Mouse (Mus musculus): ENCODE results near the gene Dnm3. TPM values are rescaled to one million over a fixed set of nuclear protein-coding genes. Genes with fewer than 3 reads are reported as not detected.

Dnm3 gene
- polyA plus RNA-seq, 1 experiment, result 3.0 TPM

- Histone ChIP-seq H3K79me2 (ENCODE audit: control insufficient read depth, insufficient read depth) (no peaks in the 10 kb centered on the region), H3K27me3 (ENCODE audit: control insufficient read depth, insufficient read depth, insufficient read length) (no peaks in the 10 kb centered on the region), H3K36me3 (ENCODE audit: control insufficient read depth, insufficient read depth) (no peaks in the 10 kb centered on the region), H3ac (ENCODE audit: control insufficient read depth, insufficient read length) (no peak overlapping the region), H3K4me3 (no peak overlapping the region), H3K4me2 (ENCODE audit: low read depth) (no peak overlapping the region)
- TF ChIP-seq TCF3 (IDR thresholded peaks at IDR 0.05; ENCODE audit: insufficient read length, low read depth), result no peak
- no peak for TF ChIP-seq MYOG (IDR thresholded peaks at IDR 0.05; ENCODE audit: control insufficient read depth in 1 of 3, insufficient read depth in 1 of 3, insufficient read length in 2 of 3, low read depth in 2 of 3)
- no peak for TF ChIP-seq CEBPB (IDR thresholded peaks at IDR 0.05; ENCODE audit: insufficient read depth, poor library complexity, severe bottlenecking)
- TF ChIP-seq MYOD1 (IDR thresholded peaks at IDR 0.05; ENCODE audit: control insufficient read depth in 1 of 3, insufficient read length in 2 of 3, low read depth in 2 of 3), result no peak
- no peak for TF ChIP-seq USF1 (IDR thresholded peaks at IDR 0.05; ENCODE audit: low read depth)
- TF ChIP-seq SRF (IDR thresholded peaks at IDR 0.05; ENCODE audit: control insufficient read depth, insufficient read length, low read depth), result no peak
- TF ChIP-seq E2F4 (IDR thresholded peaks at IDR 0.05; ENCODE audit: insufficient read depth), result no peak
- TF ChIP-seq MAX (IDR thresholded peaks at IDR 0.05; ENCODE audit: low read depth), result no peak
- no peak for TF ChIP-seq POLR2A (IDR thresholded peaks at IDR 0.05; ENCODE audit: insufficient read length, low read depth)
- TF ChIP-seq REST (IDR thresholded peaks at IDR 0.05; ENCODE audit: insufficient read depth, insufficient read length), result no peak
Observed at GRCm38 (mm10) chr1:162107011-162107606, 370.7 kb downstream of the Dnm3 start.

DNA sequence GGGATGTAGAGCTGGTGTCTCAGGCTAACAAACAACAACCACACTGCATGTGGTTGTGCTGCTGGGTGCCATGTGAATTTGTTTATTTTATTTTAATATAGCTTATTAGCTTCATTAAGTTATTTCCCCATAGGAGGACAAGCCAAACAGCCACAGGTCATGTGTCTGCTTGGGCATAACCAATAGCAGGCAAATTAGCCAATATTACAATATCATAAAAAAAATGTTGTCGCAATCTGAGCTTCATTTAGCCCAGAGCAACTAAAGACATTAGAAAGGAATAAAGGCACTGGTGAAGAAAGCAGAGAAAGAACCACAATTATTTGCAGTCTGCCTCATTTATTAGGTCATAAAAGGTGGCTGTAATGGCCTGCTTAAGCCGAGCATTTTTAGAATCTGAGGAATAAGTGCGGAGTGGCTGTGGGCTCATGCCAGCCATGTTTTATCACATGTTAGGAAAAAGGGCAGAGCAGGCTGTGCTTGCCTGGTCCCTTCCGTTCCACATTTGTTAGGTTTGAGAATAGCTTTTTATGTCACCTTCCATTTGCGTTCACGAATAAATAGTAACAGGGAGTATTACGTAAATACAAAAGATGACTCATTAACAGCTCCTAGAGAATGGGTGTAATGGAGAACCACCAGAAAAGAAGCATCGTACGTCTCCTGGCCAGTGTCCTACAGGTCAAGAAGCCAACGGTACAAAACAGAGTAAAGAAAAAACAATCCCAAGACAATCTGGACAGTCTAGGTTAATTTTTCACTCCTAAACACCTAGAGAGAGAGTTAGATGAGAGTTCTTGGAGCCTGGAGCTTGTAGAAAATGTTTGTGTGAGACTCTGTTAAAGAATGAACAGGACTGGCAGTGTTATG lies 376.6 kb downstream of the Dnm3 start:
- Histone ChIP-seq H3K4me2 (ENCODE audit: low read depth) (peak overlapping the region; percentile 45), H3K27me3 (ENCODE audit: control insufficient read depth, insufficient read depth, insufficient read length) (no peaks in the 10 kb centered on the region), H3K4me3 (no peak overlapping the region), H3K36me3 (ENCODE audit: control insufficient read depth, insufficient read depth) (no peaks in the 10 kb centered on the region), H3K79me2 (ENCODE audit: control insufficient read depth, insufficient read depth) (no peaks in the 10 kb centered on the region), H3ac (ENCODE audit: control insufficient read depth, insufficient read length) (no peak overlapping the region)
- peak in 1 of 3 experiments; percentile 18 for TF ChIP-seq MYOD1 (IDR thresholded peaks at IDR 0.05; ENCODE audit: control insufficient read depth in 1 of 3, insufficient read length in 2 of 3, low read depth in 2 of 3)
- no peak for TF ChIP-seq POLR2AphosphoS2 (IDR thresholded peaks at IDR 0.05; ENCODE audit: insufficient read length, low read depth)
- TF ChIP-seq CEBPB (IDR thresholded peaks at IDR 0.05; ENCODE audit: insufficient read depth, poor library complexity, severe bottlenecking), result peak; percentile 27; the same call in 1 of the 2 replicates

- TF ChIP-seq USF1 (IDR thresholded peaks at IDR 0.05; ENCODE audit: low read depth), result no peak
- no peak for TF ChIP-seq MYOD1 (IDR thresholded peaks at IDR 0.05; ENCODE audit: control insufficient read depth in 1 of 3, insufficient read length in 2 of 3, low read depth in 2 of 3)
- TF ChIP-seq E2F4 (IDR thresholded peaks at IDR 0.05; ENCODE audit: insufficient read depth), result no peak
- no peak for TF ChIP-seq TCF12 (IDR thresholded peaks at IDR 0.05; ENCODE audit: insufficient read depth, poor library complexity, severe bottlenecking)
- TF ChIP-seq SRF (IDR thresholded peaks at IDR 0.05; ENCODE audit: control insufficient read depth, insufficient read length, low read depth), result no peak
- no peak for TF ChIP-seq MYOG (IDR thresholded peaks at IDR 0.05; ENCODE audit: control insufficient read depth in 1 of 3, insufficient read depth in 1 of 3, insufficient read length in 2 of 3, low read depth in 2 of 3)
- TF ChIP-seq MAX (IDR thresholded peaks at IDR 0.05; ENCODE audit: low read depth), result no peak
- no peaks in the 10 kb centered on the region for H3K27me3 ChIP-seq (ENCODE audit: control insufficient read depth, insufficient read depth, insufficient read length)
- no peaks in the 10 kb centered on the region for H3K36me3 ChIP-seq (ENCODE audit: control insufficient read depth, insufficient read depth)
- H3K4me3 ChIP-seq, result no peak overlapping the region
- H3ac ChIP-seq (ENCODE audit: control insufficient read depth, insufficient read length), result no peak overlapping the region
- no peak overlapping the region for H3K4me2 ChIP-seq (ENCODE audit: low read depth)
- H3K79me2 ChIP-seq (ENCODE audit: control insufficient read depth, insufficient read depth), result no peaks in the 10 kb centered on the region
Observed at GRCm38 (mm10) chr1:162100033-162100820, 377.6 kb downstream of the Dnm3 start.

GRCm38 (mm10) chr1:162099203-162099602 lies 378.6 kb downstream of the Dnm3 start:
- Histone ChIP-seq H3K4me3 (no peak overlapping the region), H3K4me2 (ENCODE audit: low read depth) (no peak overlapping the region), H3ac (ENCODE audit: control insufficient read depth, insufficient read length) (no peak overlapping the region), H3K27me3 (ENCODE audit: control insufficient read depth, insufficient read depth, insufficient read length) (no peaks in the 10 kb centered on the region), H3K36me3 (ENCODE audit: control insufficient read depth, insufficient read depth) (no peaks in the 10 kb centered on the region), H3K79me2 (ENCODE audit: control insufficient read depth, insufficient read depth) (no peaks in the 10 kb centered on the region)
- TF ChIP-seq E2F4 (IDR thresholded peaks at IDR 0.05; ENCODE audit: insufficient read depth) (no peak), CEBPB (IDR thresholded peaks at IDR 0.05; ENCODE audit: insufficient read depth, poor library complexity, severe bottlenecking) (no peak), TCF12 (IDR thresholded peaks at IDR 0.05; ENCODE audit: insufficient read depth, poor library complexity, severe bottlenecking) (no peak), MYOG (IDR thresholded peaks at IDR 0.05; ENCODE audit: control insufficient read depth in 1 of 3, insufficient read depth in 1 of 3, insufficient read length in 2 of 3, low read depth in 2 of 3) (no peak), TCF3 (IDR thresholded peaks at IDR 0.05; ENCODE audit: insufficient read length, low read depth) (no peak)
